Mouse (Mus musculus): ENCODE data around the gene Mettl7a1.
"Not testable (repeated sequence)": the region's sequence is repeated elsewhere in the genome, so short reads cannot be mapped to it uniquely, and the experiment has no call there.

DNA sequence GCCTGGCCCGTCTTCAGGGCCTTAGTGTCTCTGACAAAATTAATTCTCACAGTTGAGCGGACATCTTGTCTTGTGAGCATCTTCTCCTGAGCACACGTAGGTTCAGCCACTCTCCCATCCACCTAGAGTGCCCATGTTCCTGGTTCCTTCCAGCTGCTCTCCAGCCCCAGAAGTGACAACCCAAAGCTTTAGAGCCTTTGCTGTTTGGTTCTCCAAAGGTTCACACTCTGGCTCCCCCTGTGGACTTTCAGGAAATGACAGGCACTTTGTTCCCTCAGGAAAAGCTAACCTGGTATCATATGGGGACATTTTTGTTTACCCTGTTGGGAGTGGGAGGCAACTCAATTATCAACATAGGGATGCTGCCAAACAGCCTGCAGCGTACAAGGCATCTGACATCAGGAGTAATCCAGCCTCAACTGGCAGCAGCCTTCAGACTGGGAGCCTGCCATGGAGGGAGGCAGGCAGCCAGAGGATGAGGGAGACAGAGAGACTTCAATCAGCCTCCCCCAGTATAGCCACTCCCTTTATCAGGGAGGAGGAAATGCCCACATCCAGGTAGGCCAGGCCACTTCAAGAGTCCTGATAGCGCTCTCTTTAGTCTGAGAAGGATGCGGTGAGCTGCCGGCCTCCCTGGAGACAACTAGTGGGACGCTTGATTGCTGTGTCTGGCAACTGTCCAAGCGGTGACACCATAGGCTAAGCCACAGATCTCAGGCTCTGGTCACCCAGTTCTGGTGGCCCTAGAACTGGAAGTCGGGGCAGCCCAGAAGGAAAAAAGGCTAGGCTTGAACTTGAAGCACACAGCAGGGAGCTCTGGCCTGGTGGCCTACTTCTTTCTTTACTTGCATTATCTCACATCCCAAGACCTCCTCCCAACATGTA, 28.4 kb downstream of the Mettl7a1 start:
- not testable (repeated sequence) for TF ChIP-seq FLI1 (IDR thresholded peaks at IDR 0.05; ENCODE audit: low read length); GATA1 (IDR thresholded peaks at IDR 0.05; ENCODE audit: borderline replicate concordance, low read length)
